Mouse (Mus musculus) cortical plate, adult 2 months (tissue): ENCODE measurements around the gene Zfp329.

Source experiments
- CTCF ChIP-seq: fragments of 200-500 bp; IDR thresholded peaks from 2 replicates; pipeline ENCODE4 v1.5.1; 2011; ENCODE audit warnings: mild to moderate bottlenecking, control low read depth, low read length; ENCODE audit not compliant: insufficient read depth; ENCODE audit errors: extremely low read depth
- POLR2A ChIP-seq: fragments of 200-500 bp; IDR thresholded peaks from 2 replicates; pipeline ENCODE4 v1.6.1; 2011; ENCODE audit warnings: mild to moderate bottlenecking, low read length, control low read depth; ENCODE audit not compliant: insufficient read depth; ENCODE audit errors: extremely low read depth

DNA sequence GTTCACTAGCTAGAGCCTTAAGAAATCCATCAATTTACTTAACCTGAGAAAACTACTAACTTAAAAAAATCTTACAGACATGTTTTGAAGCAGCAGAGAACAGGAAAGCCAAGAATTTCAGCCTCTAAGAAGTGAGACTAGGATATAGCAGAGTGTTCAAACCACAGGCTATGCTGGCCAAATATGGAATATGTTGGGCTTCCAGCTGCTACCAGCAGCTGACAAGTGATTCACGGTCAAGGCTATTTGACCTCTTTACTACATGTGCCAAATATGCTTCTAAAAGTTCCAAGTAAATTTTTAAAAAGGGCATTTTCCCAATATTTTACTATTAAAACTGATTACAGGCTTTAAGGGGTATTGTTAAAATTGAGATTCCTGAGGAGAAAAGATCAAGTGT, 19.1 kb downstream of the Zfp329 start:
- no peak for TF ChIP-seq CTCF
- TF ChIP-seq POLR2A = no peak
